21 mouse cellular contexts compared by ENCODE assay signal in the genomic region with DNA sequence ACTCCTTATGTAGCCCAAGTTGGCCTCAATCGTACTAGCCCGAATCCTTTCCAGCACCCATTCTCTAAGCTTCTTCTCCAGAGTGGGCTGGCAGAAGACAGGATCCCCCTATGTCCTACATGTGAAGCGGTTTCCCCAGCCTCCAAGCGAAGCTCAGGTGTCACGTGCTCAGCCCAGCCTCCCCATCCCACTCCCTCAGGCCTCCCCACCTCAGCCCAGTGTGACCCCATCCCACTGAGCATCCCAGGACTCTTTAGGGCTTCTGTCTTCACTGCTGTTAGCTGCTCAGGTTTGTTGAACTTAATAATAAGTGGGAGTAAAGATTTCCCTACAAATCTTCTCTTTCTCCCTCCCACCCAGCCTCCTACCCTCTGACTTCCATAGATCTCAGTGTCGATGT.
DNase-seq lines count a peak whose midpoint lies in the region; ATAC-seq and TF ChIP-seq lines count a peak whose summit lies in the region.
"Had no signal": no experiment of that assay in that cellular context is flagged by ENCODE, and none has a peak within 500 bp of the region (broad histone marks: within the 10 kb centered on the region; RNA-seq: fewer than 3 reads in every experiment).

No protein-coding gene starts in this region.

- no peak for TF ChIP-seq POLR2A in heart, adult 2 months (IDR thresholded peaks at IDR 0.05; ENCODE audit: insufficient read depth, low read depth, low read length)

- H3K9me3 ChIP-seq in heart, embryonic 12.5 days (replicated peaks), result 0 out of 2 replicates have a peak, but pooled peaks cover 3% of the 10 kb centered on the region
- H3K9me3 ChIP-seq in kidney, embryonic 14.5 days (ENCODE audit: control insufficient read depth, low read length), result no peaks in the 10 kb centered on the region
- H3K9me3 ChIP-seq in embryonic facial prominence, embryonic 10.5 days, result no peaks in the 10 kb centered on the region
- H3K9me3 ChIP-seq in limb, embryonic 15.5 days, result no peaks in the 10 kb centered on the region
- no peaks in the 10 kb centered on the region for H3K9me3 ChIP-seq in liver, embryonic 11.5 days (ENCODE audit: control insufficient read depth, low read length)
- H3K9me3 ChIP-seq: embryonic facial prominence, embryonic 12.5 days; forebrain, embryonic 15.5 days had no signal

- DNase-seq in heart, adult 2 months, result no peak
- DNase-seq in kidney, adult 18-20 months, result no peak
- DNase-seq in embryonic facial prominence, embryonic 10.5 days (ENCODE audit: low spot score), result no peak
- no peak for DNase-seq in liver, embryonic 11.5 days (ENCODE audit: low spot score)
- DNase-seq: adrenal gland, adult 8-10 months; B cell, adult 2 months; cerebellum, adult 11 months; cerebellum, adult 8-10 months; cerebellum, postnatal 14 days; embryo, embryonic 11 days; gastrocnemius, postnatal 36 days; heart, postnatal 36 days had no signal

- H3K4me3 ChIP-seq in heart, adult 2 months, result no peak overlapping the region
- H3K4me3 ChIP-seq in heart, embryonic 12.5 days, result no peak overlapping the region
- no peak overlapping the region for H3K4me3 ChIP-seq in kidney, embryonic 14.5 days (ENCODE audit: low read length)
- H3K4me3 ChIP-seq in embryonic facial prominence, embryonic 10.5 days, result no peak overlapping the region
- no peak overlapping the region for H3K4me3 ChIP-seq in limb, embryonic 15.5 days
- H3K4me3 ChIP-seq in liver, embryonic 11.5 days (ENCODE audit: low read depth, low read length), result no peak overlapping the region
- H3K4me3 ChIP-seq: embryonic facial prominence, embryonic 12.5 days; forebrain, embryonic 15.5 days had no signal

- no peaks in the 10 kb centered on the region for H3K36me3 ChIP-seq in heart, adult 2 months (ENCODE audit: control insufficient read depth, insufficient read depth, low read length)
- no peaks in the 10 kb centered on the region for H3K36me3 ChIP-seq in heart, embryonic 12.5 days
- H3K36me3 ChIP-seq in kidney, embryonic 14.5 days (ENCODE audit: control insufficient read depth, insufficient read depth, low read length), result no peaks in the 10 kb centered on the region
- no peaks in the 10 kb centered on the region for H3K36me3 ChIP-seq in embryonic facial prominence, embryonic 10.5 days (replicated peaks)
- no peaks in the 10 kb centered on the region for H3K36me3 ChIP-seq in limb, embryonic 15.5 days
- H3K36me3 ChIP-seq in liver, embryonic 11.5 days (ENCODE audit: control insufficient read depth, insufficient read depth, low read length), result no peaks in the 10 kb centered on the region
- H3K36me3 ChIP-seq: embryonic facial prominence, embryonic 12.5 days; forebrain, embryonic 15.5 days; G1E had no signal

- no peak overlapping the region for H3K9ac ChIP-seq in heart, adult 2 months (ENCODE audit: low read depth, low read length)
- no peak overlapping the region for H3K9ac ChIP-seq in heart, embryonic 12.5 days
- no peak overlapping the region for H3K9ac ChIP-seq in kidney, embryonic 14.5 days (ENCODE audit: low read depth, low read length)
- H3K9ac ChIP-seq in limb, embryonic 15.5 days, result no peak overlapping the region
- no peak overlapping the region for H3K9ac ChIP-seq in liver, embryonic 11.5 days (ENCODE audit: low read depth, low read length)
- H3K9ac ChIP-seq: embryonic facial prominence, embryonic 12.5 days; forebrain, embryonic 15.5 days had no signal

- no peak overlapping the region for H3K4me2 ChIP-seq in heart, embryonic 12.5 days
- H3K4me2 ChIP-seq in kidney, embryonic 14.5 days (replicated peaks; ENCODE audit: low read depth, low read length), result no peak overlapping the region
- H3K4me2 ChIP-seq in limb, embryonic 15.5 days, result no peak overlapping the region
- no peak overlapping the region for H3K4me2 ChIP-seq in liver, embryonic 11.5 days
- H3K4me2 ChIP-seq: embryonic facial prominence, embryonic 12.5 days; forebrain, embryonic 15.5 days had no signal

- intact Hi-C loops in heart, adult 2 months (cut with DNase I), result no loop called here

- no peak for TF ChIP-seq EP300 in heart, adult 2 months (IDR thresholded peaks at IDR 0.05; ENCODE audit: insufficient read depth, low read depth, low read length)

- WGBS in heart, adult 2 months, result 83% methylated on average over 6 of the region's 6 CpGs
- WGBS in heart, embryonic 12.5 days, result 63% methylated on average over 6 of the region's 6 CpGs
- WGBS in kidney, embryonic 14.5 days, result 36% methylated on average over 6 of the region's 6 CpGs
- WGBS in embryonic facial prominence, embryonic 10.5 days, result 70% methylated on average over 6 of the region's 6 CpGs
- 67% methylated on average over 6 of the region's 6 CpGs for WGBS in limb, embryonic 15.5 days
- WGBS in liver, embryonic 11.5 days, result 58% methylated on average over 6 of the region's 6 CpGs

- no peaks in the 10 kb centered on the region for H3K79me2 ChIP-seq in heart, adult 2 months (replicated peaks; ENCODE audit: control insufficient read depth, insufficient read depth, low read length)

- peaks cover 2% of the 10 kb centered on the region; the same call in 1 of the 2 replicates for H3K4me1 ChIP-seq in heart, adult 2 months (ENCODE audit: control insufficient read depth, insufficient read depth, low read length)
- peaks cover 29% of the 10 kb centered on the region for H3K4me1 ChIP-seq in heart, embryonic 12.5 days (replicated peaks)
- H3K4me1 ChIP-seq in kidney, embryonic 14.5 days (ENCODE audit: control insufficient read depth, insufficient read depth, low read length), result peaks cover 23% of the 10 kb centered on the region
- peaks cover 49% of the 10 kb centered on the region for H3K4me1 ChIP-seq in embryonic facial prominence, embryonic 10.5 days
- H3K4me1 ChIP-seq in limb, embryonic 15.5 days, result peaks cover 49% of the 10 kb centered on the region
- no peaks in the 10 kb centered on the region for H3K4me1 ChIP-seq in liver, embryonic 11.5 days (replicated peaks; ENCODE audit: control insufficient read depth, insufficient read depth, low read length)

- TF ChIP-seq CTCF in heart, adult 2 months (IDR thresholded peaks at IDR 0.05), result no peak

- H3K27me3 ChIP-seq in heart, adult 2 months (ENCODE audit: control insufficient read depth, insufficient read depth, low read length), result no peaks in the 10 kb centered on the region
- no peaks in the 10 kb centered on the region for H3K27me3 ChIP-seq in heart, embryonic 12.5 days (replicated peaks)
- no peaks in the 10 kb centered on the region; the same call in 1 of the 2 replicates for H3K27me3 ChIP-seq in kidney, embryonic 14.5 days (ENCODE audit: control insufficient read depth, insufficient read depth, low read length)
- H3K27me3 ChIP-seq in embryonic facial prominence, embryonic 10.5 days (replicated peaks; ENCODE audit: low read depth, poor library complexity, severe bottlenecking), result 0 out of 2 replicates have a peak, but pooled peaks cover 5% of the 10 kb centered on the region
- no peaks in the 10 kb centered on the region for H3K27me3 ChIP-seq in limb, embryonic 15.5 days
- no peaks in the 10 kb centered on the region for H3K27me3 ChIP-seq in liver, embryonic 11.5 days (replicated peaks; ENCODE audit: control insufficient read depth, insufficient read depth, low read length)
- H3K27me3 ChIP-seq: embryonic facial prominence, embryonic 12.5 days; forebrain, embryonic 15.5 days had no signal

- peak overlapping the region; percentile 36 for H3K27ac ChIP-seq in heart, adult 2 months
- no peak overlapping the region for H3K27ac ChIP-seq in heart, embryonic 12.5 days (ENCODE audit: poor library complexity, severe bottlenecking)
- no peak overlapping the region for H3K27ac ChIP-seq in kidney, embryonic 14.5 days (ENCODE audit: low read depth, low read length)
- H3K27ac ChIP-seq in embryonic facial prominence, embryonic 10.5 days (replicated peaks), result peak overlapping the region; percentile 19; the same call in 1 of the 2 replicates
- H3K27ac ChIP-seq in limb, embryonic 15.5 days, result peak overlapping the region; percentile 22; the same call in 1 of the 2 replicates
- no peak overlapping the region for H3K27ac ChIP-seq in liver, embryonic 11.5 days (ENCODE audit: low read depth, low read length)
- H3K27ac ChIP-seq: forebrain, embryonic 15.5 days had no signal

- ATAC-seq in heart, embryonic 12.5 days (ENCODE audit: insufficient number of reproducible peaks, low FRiP score), result no peak
- peak; percentile 75 for ATAC-seq in kidney, embryonic 14.5 days (ENCODE audit: low FRiP score, low TSS enrichment)
- no peak for ATAC-seq in limb, embryonic 15.5 days (ENCODE audit: insufficient number of reproducible peaks, low FRiP score, low TSS enrichment, low read depth)
- ATAC-seq in liver, embryonic 11.5 days (replicated peaks; ENCODE audit: low FRiP score), result no peak
- ATAC-seq: CD4-positive, CD25-positive, alpha-beta regulatory T cell, adult 4 months; forebrain, embryonic 15.5 days; hindbrain, embryonic 16.5 days; inflammation-experienced regulatory T-cells, adult 6 months had no signal

Comparison
In these comparisons a context has a peak if more than half of its experiments do, and no peak if none do; other contexts are left out.
1. H3K27ac ChIP-seq: peak in heart, adult 2 months (single experiment), embryonic facial prominence, embryonic 10.5 days (single experiment) and limb, embryonic 15.5 days (single experiment); none in heart, embryonic 12.5 days (single experiment), kidney, embryonic 14.5 days (single experiment) and liver, embryonic 11.5 days (single experiment).